Mouse (Mus musculus) lung, postnatal 0 days (tissue): ENCODE measurements around the gene Cubn. TPM values are rescaled to one million over a fixed set of nuclear protein-coding genes. Genes with fewer than 3 reads are reported as not detected.

Source experiments
- ATAC-seq: fragments of 200-750 bp; cut with Nextera tagmentation; 2 replicates; pipeline ENCODE4 v1.8.0; 2017; ENCODE audit warnings: moderate library complexity
- DNase-seq: peaks from one replicate; pipeline ENCODE4 v3.0.0-alpha.2; 2016; ENCODE audit warnings: low spot score
- H3K27ac ChIP-seq: fragments of 300-500 bp; sonication (generic); 2 replicates; pipeline ENCODE4 v1.5.1; 2014; ENCODE audit warnings: antibody characterized with exemption, mild to moderate bottlenecking, low read length, mixed read lengths
- H3K27me3 ChIP-seq: fragments of 300-500 bp; sonication (generic); replicated peaks from 2 replicates; pipeline ENCODE4 v1.6.1; 2014; ENCODE audit warnings: low read length, mixed read lengths; ENCODE audit not compliant: insufficient read depth
- H3K36me3 ChIP-seq: fragments of 300-500 bp; sonication (generic); 2 replicates; pipeline ENCODE4 v1.6.1; 2014; ENCODE audit warnings: low read length, mixed read lengths; ENCODE audit not compliant: insufficient read depth
- H3K4me1 ChIP-seq: fragments of 300-500 bp; sonication (generic); 2 replicates; pipeline ENCODE4 v1.6.1; 2014; ENCODE audit warnings: antibody characterized with exemption, low read depth, low read length, mixed read lengths; ENCODE audit not compliant: insufficient read depth
- H3K4me2 ChIP-seq: fragments of 300-500 bp; sonication (generic); replicated peaks from 2 replicates; pipeline ENCODE4 v1.6.1; 2014; ENCODE audit warnings: low read depth, mild to moderate bottlenecking, low read length, moderate library complexity, mixed read lengths
- H3K4me3 ChIP-seq: fragments of 300-500 bp; sonication (generic); 2 replicates; pipeline ENCODE4 v1.5.1; 2014; ENCODE audit warnings: low read depth, low read length
- H3K9ac ChIP-seq: fragments of 300-500 bp; sonication (generic); replicated peaks from 2 replicates; pipeline ENCODE4 v1.6.1; 2014; ENCODE audit warnings: low read depth, mild to moderate bottlenecking
- H3K9me3 ChIP-seq: fragments of 300-500 bp; sonication (generic); 2 replicates; pipeline ENCODE4 v1.6.1; 2016; ENCODE audit warnings: low read length, mixed read lengths
- CTCF ChIP-seq: IDR thresholded peaks from 2 replicates; pipeline ENCODE4 v1.5.1; 2016; ENCODE audit warnings: antibody characterized with exemption, mild to moderate bottlenecking
- EP300 ChIP-seq: IDR thresholded peaks from 2 replicates; pipeline ENCODE4 v1.6.1; 2016; ENCODE audit warnings: antibody characterized with exemption, mild to moderate bottlenecking, control low read depth
- WGBS: fragments of 180-500 bp; shearing (Covaris S2); extraction: QIAGEN DNeasy Blood & Tissue Kit; methylation state at CpG from one replicate; pipeline ENCODE4 v1.1.7; 2014; 5-methylcytosine and 5-hydroxymethylcytosine counted together
- polyA plus RNA-seq: library from polyadenylated mRNA; unstranded; fragments of >200 nt; fragmentation: Nextera tagmentation; extraction: Ambion mirVana; gene quantifications from 2 replicates; pipeline ENCODE4 v1.2.1, GENCODE M21; 2015

Gene Cubn
- polyA plus RNA-seq, 1 experiment from 2014 or later: 0.24 TPM

DNA sequence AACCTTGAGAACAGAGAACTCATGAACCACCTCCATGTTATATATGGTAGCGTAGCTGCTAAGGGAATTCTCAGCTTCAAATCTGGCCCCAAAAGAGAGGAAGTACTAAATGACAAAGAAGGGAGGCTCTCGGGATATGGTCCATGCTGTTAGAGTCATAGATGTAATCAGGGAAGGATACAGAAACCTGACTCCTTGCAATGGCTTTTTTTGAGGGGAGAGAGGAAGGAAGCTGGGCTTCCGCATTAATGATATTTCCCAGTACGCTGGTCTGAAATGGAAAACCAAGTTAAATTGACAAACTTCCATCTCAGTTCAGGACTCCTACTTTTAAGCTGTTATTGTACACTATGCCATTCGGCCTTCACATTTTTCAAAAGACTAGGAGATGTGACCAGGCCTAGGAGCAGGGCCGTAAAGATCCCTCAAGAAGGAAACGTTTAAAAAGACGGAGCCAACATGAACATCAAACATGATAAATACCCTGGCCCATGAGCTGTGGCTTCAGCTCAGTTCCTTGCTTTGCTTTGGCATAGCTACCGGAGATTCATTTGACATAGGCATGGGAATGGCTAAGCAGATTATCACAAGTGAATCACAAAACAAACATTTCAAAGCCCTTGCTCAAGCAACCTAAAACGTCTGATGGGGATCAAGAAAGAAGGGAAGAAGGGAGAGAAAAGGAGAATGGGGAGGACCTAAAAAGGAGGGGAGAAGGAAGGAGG, 120.4 kb downstream of the Cubn start:
- H3K27me3 ChIP-seq: no peaks in the 10 kb centered on the region
- 46% methylated on average over 10 of the region's 10 CpGs for WGBS
- peaks cover 9% of the 10 kb centered on the region for H3K4me1 ChIP-seq
- peak; percentile 19 for DNase-seq
- H3K4me3 ChIP-seq: no peak overlapping the region
- H3K9me3 ChIP-seq: no peaks in the 10 kb centered on the region
- peak; percentile 64 for TF ChIP-seq EP300
- TF ChIP-seq CTCF: no peak
- ATAC-seq: no peak
- no peak overlapping the region for H3K9ac ChIP-seq
- H3K27ac ChIP-seq: peak overlapping the region; percentile 88
- no peaks in the 10 kb centered on the region for H3K36me3 ChIP-seq
- no peak overlapping the region for H3K4me2 ChIP-seq

- no peaks in the 10 kb centered on the region for H3K36me3 ChIP-seq
- no peak overlapping the region for H3K4me3 ChIP-seq
- no peak overlapping the region for H3K9ac ChIP-seq
- no peaks in the 10 kb centered on the region for H3K27me3 ChIP-seq
- H3K27ac ChIP-seq: no peak overlapping the region
- no peak overlapping the region for H3K4me2 ChIP-seq
- H3K4me1 ChIP-seq: peaks cover 9% of the 10 kb centered on the region
- no peak for DNase-seq
- H3K9me3 ChIP-seq: no peaks in the 10 kb centered on the region
- TF ChIP-seq EP300 (no peak), CTCF (no peak)
- 55% methylated on average over 2 of the region's 2 CpGs for WGBS
- no peak for ATAC-seq
Measured at GRCm38 (mm10) chr2:13370556-13370955, 121.1 kb downstream of the Cubn start.

GRCm38 (mm10) chr2:13368517-13368916, 123.1 kb downstream of the Cubn start:
- WGBS: 49% methylated on average over 3 of the region's 3 CpGs
- ATAC-seq (peak; percentile 70), DNase-seq (peak; percentile 65)
- H3K4me3 ChIP-seq: no peak overlapping the region
- no peak overlapping the region for H3K9ac ChIP-seq
- H3K9me3 ChIP-seq: no peaks in the 10 kb centered on the region
- H3K27ac ChIP-seq: no peak overlapping the region
- H3K36me3 ChIP-seq: no peaks in the 10 kb centered on the region
- peaks cover 9% of the 10 kb centered on the region for H3K4me1 ChIP-seq
- no peak overlapping the region for H3K4me2 ChIP-seq
- TF ChIP-seq EP300 (0 out of 2 replicates have a peak, but pooled peaks have one; percentile 16), CTCF (no peak)
- H3K27me3 ChIP-seq: no peaks in the 10 kb centered on the region

- Histone ChIP-seq H3K9ac (no peak overlapping the region), H3K4me2 (no peak overlapping the region), H3K27ac (no peak overlapping the region), H3K36me3 (no peaks in the 10 kb centered on the region), H3K4me3 (no peak overlapping the region), H3K9me3 (no peaks in the 10 kb centered on the region), H3K27me3 (no peaks in the 10 kb centered on the region), H3K4me1 (no peaks in the 10 kb centered on the region; the same call in 1 of the 2 replicates)
- ATAC-seq: no peak
- 50% methylated on average over 7 of the region's 7 CpGs for WGBS
- DNase-seq: peak; percentile 14
- TF ChIP-seq CTCF: no peak
- no peak for TF ChIP-seq EP300
Measured at GRCm38 (mm10) chr2:13357885-13358552, 133.6 kb downstream of the Cubn start.

- no peak for ATAC-seq
- WGBS: 90% methylated on average over 3 of the region's 3 CpGs
Measured at GRCm38 (mm10) chr2:13352775-13353174, 138.8 kb downstream of the Cubn start.

GRCm38 (mm10) chr2:13352112-13352728, 139.4 kb downstream of the Cubn start:
- H3K4me2 ChIP-seq: no peak overlapping the region
- no peaks in the 10 kb centered on the region for H3K4me1 ChIP-seq
- no peak overlapping the region for H3K27ac ChIP-seq
- no peaks in the 10 kb centered on the region for H3K27me3 ChIP-seq
- ATAC-seq (no peak), DNase-seq (no peak)
- 89% methylated on average over 1 of the region's 1 CpGs for WGBS
- H3K4me3 ChIP-seq: no peak overlapping the region
- no peaks in the 10 kb centered on the region for H3K9me3 ChIP-seq
- no peaks in the 10 kb centered on the region for H3K36me3 ChIP-seq
- no peak overlapping the region for H3K9ac ChIP-seq
- TF ChIP-seq EP300 (no peak), CTCF (no peak)

More at GRCm38 (mm10) chr2:13352775-13353174, 138.8 kb downstream of the Cubn start:
- H3K9me3 ChIP-seq: no peaks in the 10 kb centered on the region
- no peak overlapping the region for H3K9ac ChIP-seq
- no peaks in the 10 kb centered on the region; the same call in 1 of the 2 replicates for H3K4me1 ChIP-seq
- H3K36me3 ChIP-seq: no peaks in the 10 kb centered on the region
- TF ChIP-seq CTCF (no peak), EP300 (no peak)
- DNase-seq: no peak
- no peak overlapping the region for H3K27ac ChIP-seq
- H3K4me2 ChIP-seq: no peak overlapping the region
- H3K4me3 ChIP-seq: no peak overlapping the region
- H3K27me3 ChIP-seq: no peaks in the 10 kb centered on the region
